Mouse (Mus musculus) gastrocnemius, postnatal 10 days (tissue): Measurements from ENCODE around the gene Gm35315. TPM values are rescaled to one million over a fixed set of nuclear protein-coding genes. Genes with fewer than 3 reads are reported as not detected.
"Not testable (repeated sequence)": the region's sequence is repeated elsewhere in the genome, so short reads cannot be mapped to it uniquely, and the experiment has no call there.

Experiments
- DNase-seq: peaks from one replicate; pipeline ENCODE4 v3.0.0; 2021; ENCODE audit warnings: mixed read lengths
- long read RNA-seq, 2 experiments: library from polyadenylated mRNA; stranded (forward); transcript quantifications; one replicate each; pipeline ENCODE4 v2.0.0; 2021
- total RNA-seq, 2 experiments: library from RNA; stranded (reverse); gene quantifications; 2 replicates each; pipeline ENCODE4 v1.2.3; 2021

The Gm35315 gene
- under 1 TPM; 0.28 to 0.34 TPM for total RNA-seq
- long read RNA-seq, experiment 1, result 0 reads
- long read RNA-seq, experiment 2, result 0 reads

- DNase-seq, result peak; percentile 65
Measured at GRCm38 (mm10) chr5:110094030-110094846, at the start of gene Gm35315. Gene Gm35315, minus strand, starts transcription at chr5:110094420.

- no peak for DNase-seq
Measured at GRCm38 (mm10) chr5:110143007-110143406, 48.8 kb upstream of the Gm35315 start.

GRCm38 (mm10) chr5:110142309-110142708, 48.1 kb upstream of the Gm35315 start:
- DNase-seq, result no peak

GRCm38 (mm10) chr5:110140424-110140823, 46.2 kb upstream of the Gm35315 start:
- no peak for DNase-seq

GRCm38 (mm10) chr5:110139325-110139724, 45.1 kb upstream of the Gm35315 start:
- no peak for DNase-seq

GRCm38 (mm10) chr5:110137816-110138215, 43.6 kb upstream of the Gm35315 start:
- no peak for DNase-seq

GRCm38 (mm10) chr5:110136087-110136464, 41.9 kb upstream of the Gm35315 start:
- DNase-seq, result no peak

GRCm38 (mm10) chr5:110135293-110136086, 41.3 kb upstream of the Gm35315 start, which contains the start of gene Chfr:
Gene Chfr, plus strand, starts transcription at chr5:110135842.
- DNase-seq, result peak; percentile 98

GRCm38 (mm10) chr5:110122380-110122779, 28.2 kb upstream of the Gm35315 start:
- not testable (repeated sequence) for DNase-seq

GRCm38 (mm10) chr5:110109991-110110441, 15.8 kb upstream of the Gm35315 start, which contains the start of gene Zfp605:
Gene Zfp605, plus strand, starts transcription at chr5:110110092.
- peak; percentile 91 for DNase-seq

GRCm38 (mm10) chr5:110108305-110108628, 14.0 kb upstream of the Gm35315 start:
- no peak for DNase-seq

GRCm38 (mm10) chr5:110107581-110108304, 13.5 kb upstream of the Gm35315 start, which contains the start of gene Gtpbp6:
Gene Gtpbp6, minus strand, starts transcription at chr5:110108197.
- peak; percentile 94 for DNase-seq

- peak; percentile 50 for DNase-seq
Measured at GRCm38 (mm10) chr5:110106901-110107564, 12.8 kb upstream of the Gm35315 start.

- peak; percentile 12 for DNase-seq
Measured at GRCm38 (mm10) chr5:110106140-110106871, 12.1 kb upstream of the Gm35315 start.

GRCm38 (mm10) chr5:110104616-110105380, 10.6 kb upstream of the Gm35315 start:
- no peak for DNase-seq

GRCm38 (mm10) chr5:110103901-110104615, 9.8 kb upstream of the Gm35315 start:
- DNase-seq, result no peak

- DNase-seq, result no peak
Measured at GRCm38 (mm10) chr5:110102853-110103625, 8.8 kb upstream of the Gm35315 start.

GRCm38 (mm10) chr5:110102429-110102828, 8.2 kb upstream of the Gm35315 start:
- DNase-seq, result no peak
